Comparison of ENCODE assay signal across 8 mouse cellular contexts in the genomic region with DNA sequence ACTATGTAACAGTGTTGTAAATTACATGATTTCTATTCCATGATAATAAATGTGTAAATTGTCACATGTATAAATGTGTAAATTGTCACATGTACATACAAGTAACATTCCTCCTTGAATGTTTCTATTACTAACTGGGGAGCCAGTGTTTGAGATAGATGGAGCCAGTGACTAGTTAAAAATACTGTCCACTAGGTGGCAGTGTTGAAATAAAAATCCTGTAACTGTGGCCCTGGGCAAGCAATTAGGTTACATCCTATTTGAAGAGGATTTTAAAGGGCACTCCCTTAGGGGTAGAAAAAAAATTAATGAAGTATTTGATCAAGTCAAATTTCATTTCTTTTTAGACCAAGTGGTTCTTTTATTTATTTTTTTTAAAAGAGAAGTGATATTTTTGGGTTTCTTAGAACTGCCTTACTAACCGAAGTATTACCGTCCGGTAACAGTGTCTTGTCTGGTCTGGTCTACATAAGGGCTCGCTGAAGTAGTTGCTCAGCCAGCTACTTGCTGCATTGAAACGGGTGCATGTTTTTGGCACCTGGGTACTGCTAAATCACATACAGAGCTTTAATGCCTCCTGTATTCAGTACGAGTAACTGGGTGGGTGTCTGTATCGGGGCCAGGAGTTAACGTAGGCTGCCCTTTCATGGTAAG. TPM values are rescaled to one million over a fixed set of nuclear protein-coding genes. Genes with fewer than 3 reads are reported as not detected.
DNase-seq lines count a peak whose midpoint lies in the region; ATAC-seq and TF ChIP-seq lines count a peak whose summit lies in the region.

No protein-coding gene starts in this region.

- peak; percentile 75 for DNase-seq in heart, postnatal 0 days (ENCODE audit: low spot score)
- DNase-seq in A20 (ENCODE audit: low read depth, low spot score) (peak; percentile 64), adipocyte (ENCODE audit: low spot score) (peak; percentile 67)
- no peak for DNase-seq in frontal cortex, postnatal 10 days (ENCODE audit: low spot score in 2 of 2)
- DNase-seq in right cerebral cortex, postnatal 4 days: no peak

- WGBS in heart, postnatal 0 days: 88% methylated on average over 8 of the region's 8 CpGs
- WGBS in heart, embryonic 11.5 days (ENCODE audit: insufficient replicate concordance): 88% methylated on average over 8 of the region's 8 CpGs
- 93% methylated on average over 8 of the region's 8 CpGs for WGBS in hindbrain, embryonic 12.5 days
- WGBS in midbrain, embryonic 15.5 days: 91% methylated on average over 8 of the region's 8 CpGs

- no peak for ATAC-seq in heart, postnatal 0 days (ENCODE audit: insufficient read depth, low read depth)
- no peak for ATAC-seq in heart, embryonic 11.5 days (replicated peaks; ENCODE audit: insufficient number of reproducible peaks, low FRiP score, low TSS enrichment)
- peak; percentile 67 for ATAC-seq in hindbrain, embryonic 12.5 days (ENCODE audit: low FRiP score)
- ATAC-seq in midbrain, embryonic 15.5 days (replicated peaks): peak; percentile 76

- H3K27ac ChIP-seq in heart, postnatal 0 days (ENCODE audit: low read depth): no peak overlapping the region
- H3K27ac ChIP-seq in heart, embryonic 11.5 days (ENCODE audit: low read depth, low read length): no peak overlapping the region
- H3K27ac ChIP-seq in hindbrain, embryonic 12.5 days: no peak overlapping the region
- no peak overlapping the region for H3K27ac ChIP-seq in midbrain, embryonic 15.5 days

- H3K27me3 ChIP-seq in heart, postnatal 0 days (ENCODE audit: control insufficient read depth, insufficient read depth, low read length): no peaks in the 10 kb centered on the region
- no peaks in the 10 kb centered on the region for H3K27me3 ChIP-seq in heart, embryonic 11.5 days (ENCODE audit: control insufficient read depth, insufficient read depth, low read length)
- H3K27me3 ChIP-seq in hindbrain, embryonic 12.5 days: no peaks in the 10 kb centered on the region
- no peaks in the 10 kb centered on the region for H3K27me3 ChIP-seq in midbrain, embryonic 15.5 days (replicated peaks)

- no peak for TF ChIP-seq EP300 in heart, postnatal 0 days (IDR thresholded peaks at IDR 0.05; ENCODE audit: low read depth)

- H3K9ac ChIP-seq in heart, postnatal 0 days (replicated peaks; ENCODE audit: low read depth, low read length): no peak overlapping the region
- H3K9ac ChIP-seq in heart, embryonic 11.5 days (ENCODE audit: low read depth, low read length): no peak overlapping the region
- no peak overlapping the region for H3K9ac ChIP-seq in hindbrain, embryonic 12.5 days
- H3K9ac ChIP-seq in midbrain, embryonic 15.5 days: no peak overlapping the region

- 0 out of 2 replicates have a peak, but pooled peaks cover 6% of the 10 kb centered on the region for H3K36me3 ChIP-seq in heart, postnatal 0 days (replicated peaks; ENCODE audit: control insufficient read depth, insufficient read depth, low read length)
- no peaks in the 10 kb centered on the region for H3K36me3 ChIP-seq in heart, embryonic 11.5 days (ENCODE audit: control insufficient read depth, insufficient read depth, low read length)
- peaks cover 16% of the 10 kb centered on the region; the same call in 1 of the 2 replicates for H3K36me3 ChIP-seq in hindbrain, embryonic 12.5 days
- 0 out of 2 replicates have a peak, but pooled peaks cover 5% of the 10 kb centered on the region for H3K36me3 ChIP-seq in midbrain, embryonic 15.5 days (replicated peaks)

- no peak overlapping the region for H3K4me3 ChIP-seq in heart, postnatal 0 days (ENCODE audit: low read depth, low read length)
- H3K4me3 ChIP-seq in heart, embryonic 11.5 days (ENCODE audit: low read depth, low read length): no peak overlapping the region
- H3K4me3 ChIP-seq in hindbrain, embryonic 12.5 days: no peak overlapping the region
- H3K4me3 ChIP-seq in midbrain, embryonic 15.5 days: no peak overlapping the region

- TF ChIP-seq CTCF in heart, postnatal 0 days (IDR thresholded peaks at IDR 0.05; ENCODE audit: low read depth): peak; percentile 60

- no peak overlapping the region for H3K4me2 ChIP-seq in heart, postnatal 0 days (ENCODE audit: low read depth, low read length)
- H3K4me2 ChIP-seq in heart, embryonic 11.5 days: no peak overlapping the region
- no peak overlapping the region for H3K4me2 ChIP-seq in hindbrain, embryonic 12.5 days (replicated peaks)
- H3K4me2 ChIP-seq in midbrain, embryonic 15.5 days: no peak overlapping the region

- H3K4me1 ChIP-seq in heart, postnatal 0 days (ENCODE audit: control insufficient read depth, insufficient read depth): no peaks in the 10 kb centered on the region
- no peaks in the 10 kb centered on the region for H3K4me1 ChIP-seq in heart, embryonic 11.5 days (ENCODE audit: control insufficient read depth, insufficient read depth, low read length)
- H3K4me1 ChIP-seq in hindbrain, embryonic 12.5 days: no peaks in the 10 kb centered on the region
- H3K4me1 ChIP-seq in midbrain, embryonic 15.5 days: no peaks in the 10 kb centered on the region

- H3K9me3 ChIP-seq in heart, postnatal 0 days (replicated peaks; ENCODE audit: control insufficient read depth, low read length): no peaks in the 10 kb centered on the region
- no peaks in the 10 kb centered on the region for H3K9me3 ChIP-seq in heart, embryonic 11.5 days (replicated peaks; ENCODE audit: control insufficient read depth, low read length)
- H3K9me3 ChIP-seq in hindbrain, embryonic 12.5 days (replicated peaks): 0 out of 2 replicates have a peak, but pooled peaks cover 4% of the 10 kb centered on the region
- H3K9me3 ChIP-seq in midbrain, embryonic 15.5 days: no peaks in the 10 kb centered on the region

RNA-seq across cellular contexts. Expression of a gene that starts 41.6 kb away (rescaled TPM):
- 2.4 and 15.2 TPM in 2 replicates for total RNA-seq in heart, postnatal 0 days (2014; rRNA removed; ENCODE audit: low replicate concordance)
- polyA plus RNA-seq in heart, postnatal 0 days (2015; fragmentation: Nextera tagmentation; extraction: Ambion mirVana): 6.2 and 6.7 TPM in 2 replicates
- polyA plus RNA-seq in heart, embryonic 11.5 days (2014; fragmentation: Nextera tagmentation; extraction: Ambion mirVana): 11.0 and 12.4 TPM in 2 replicates
- polyA plus RNA-seq in hindbrain, embryonic 12.5 days (2016; fragmentation: Nextera tagmentation; extraction: Ambion mirVana): 18.7 and 19.8 TPM in 2 replicates
- 15.9 and 21.1 TPM in 2 replicates for polyA plus RNA-seq in midbrain, embryonic 15.5 days (2015; fragmentation: Nextera tagmentation; extraction: Ambion mirVana)

Comparison
In these comparisons a context has a peak if more than half of its experiments do, and no peak if none do; other contexts are left out.
1. ATAC-seq: peak in hindbrain, embryonic 12.5 days (single experiment) and midbrain, embryonic 15.5 days (single experiment); none in heart, postnatal 0 days (single experiment) and heart, embryonic 11.5 days (single experiment).
2. DNase-seq: peak in heart, postnatal 0 days (single experiment), A20 (single experiment) and adipocyte (single experiment); none in frontal cortex, postnatal 10 days (0 of 2) and right cerebral cortex, postnatal 4 days (single experiment).